Mouse (Mus musculus) thymus, adult 2 months (tissue): ENCODE results near the gene Sox11.

Experiments used
- CTCF ChIP-seq: fragments of 200-500 bp; IDR thresholded peaks from 2 replicates; pipeline ENCODE4 v1.5.1; 2012; ENCODE audit warnings: mild to moderate bottlenecking, control low read depth, low read length, moderate library complexity, borderline replicate concordance; ENCODE audit not compliant: control insufficient read depth, poor library complexity, insufficient read depth; ENCODE audit errors: extremely low read depth
- POLR2A ChIP-seq: fragments of 200-500 bp; IDR thresholded peaks from 2 replicates; pipeline ENCODE4 v1.6.1; 2012; ENCODE audit warnings: mild to moderate bottlenecking, low read length, control low read depth, moderate library complexity; ENCODE audit not compliant: control insufficient read depth, poor library complexity, insufficient read depth; ENCODE audit errors: extremely low read depth

DNA sequence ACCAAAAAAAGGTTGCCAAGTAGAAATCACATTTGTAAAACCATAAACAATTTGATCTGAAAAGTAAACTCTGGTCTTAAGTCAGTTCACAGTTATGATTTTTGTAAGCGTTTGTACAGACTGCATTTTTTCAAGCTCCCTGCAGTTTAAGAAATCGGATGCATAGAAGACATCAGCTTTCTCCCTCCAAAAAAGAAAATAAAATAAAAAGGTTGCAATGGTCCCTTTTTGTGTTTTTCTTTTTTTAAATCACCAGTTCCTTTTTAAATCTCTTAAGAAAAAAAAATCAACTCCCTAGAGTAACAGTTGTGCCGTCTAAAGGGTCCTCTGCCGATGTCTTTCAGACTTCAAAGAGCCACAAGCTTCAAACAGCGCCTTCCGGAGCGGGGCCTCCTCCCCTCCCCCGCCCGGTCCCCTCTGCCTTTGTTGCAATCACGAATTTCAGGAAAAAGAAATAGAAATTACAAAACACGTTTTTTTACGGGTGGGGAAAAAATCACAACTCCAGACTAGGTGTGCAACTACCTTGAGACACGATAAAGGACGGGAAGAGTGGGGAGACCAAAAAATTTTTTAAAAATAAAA lies 1.8 kb downstream of the Sox11 start:
- TF ChIP-seq CTCF (no peak), POLR2A (no peak)
